Comparison of ENCODE assay signal across 25 mouse cellular contexts in the genomic region with DNA sequence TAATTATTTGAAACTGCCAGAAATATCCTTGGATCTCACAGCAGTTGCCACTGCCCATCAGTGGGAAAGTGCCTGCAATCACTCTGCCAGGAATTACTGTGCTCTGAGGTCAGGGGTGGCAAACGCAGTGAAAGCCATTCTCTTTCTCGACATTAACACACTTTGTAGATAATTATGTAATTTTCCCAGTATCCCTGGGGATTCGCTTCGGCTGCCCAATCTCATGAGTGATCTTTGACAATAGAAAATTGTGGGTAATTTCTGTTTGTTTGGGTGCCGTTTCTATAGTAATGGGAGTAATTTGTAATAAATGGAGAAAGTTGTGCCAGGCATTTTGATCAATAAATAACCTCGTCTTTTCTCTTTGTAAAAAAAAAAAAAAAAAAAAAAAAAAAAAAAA.
A peak's percentile ranks its signal among the peaks of the same experiment; 100 is the strongest.
DNase-seq lines count a peak whose midpoint lies in the region; ATAC-seq and TF ChIP-seq lines count a peak whose summit lies in the region.
"Had no signal": no experiment of that assay in that cellular context is flagged by ENCODE, and none has a peak within 500 bp of the region (broad histone marks: within the 10 kb centered on the region; RNA-seq: fewer than 3 reads in every experiment).

No protein-coding gene starts in this region.

- no peaks in the 10 kb centered on the region for H3K27me3 ChIP-seq in forebrain, embryonic 12.5 days
- no peaks in the 10 kb centered on the region for H3K27me3 ChIP-seq in forebrain, embryonic 11.5 days (ENCODE audit: control insufficient read depth, insufficient read depth, low read length)
- H3K27me3 ChIP-seq in forebrain, embryonic 14.5 days (replicated peaks; ENCODE audit: control insufficient read depth, insufficient read depth, low read length), result no peaks in the 10 kb centered on the region
- no peaks in the 10 kb centered on the region for H3K27me3 ChIP-seq in forebrain, postnatal 0 days (ENCODE audit: insufficient read depth, low read length)
- H3K27me3 ChIP-seq: embryonic facial prominence, embryonic 13.5 days; hindbrain, embryonic 15.5 days had no signal

- no peak for DNase-seq in forebrain, embryonic 11.5 days (ENCODE audit: low spot score)
- no peak for DNase-seq in ES-E14 (ENCODE audit: low read depth, low spot score)
- peak; percentile 67 for DNase-seq in forebrain, embryonic 14.5 days (ENCODE audit: low spot score)
- DNase-seq in forebrain, postnatal 0 days, result peak; percentile 39
- DNase-seq in spleen, adult 18-20 months, result no peak
- no peak for DNase-seq in c-Kit-positive CD71-positive TER-119-positive erythroid progenitor cells, embryonic 14.5 days (ENCODE audit: low spot score)
- DNase-seq: adrenal gland, adult 8-10 months; adrenal gland, postnatal 25 days; cerebellum, adult 11 months; cerebellum, adult 8-10 months; cerebellum, postnatal 10 days; cerebellum, postnatal 36 days; embryo, embryonic 11 days; gastrocnemius, adult 2 months; gastrocnemius, postnatal 14 days; heart, adult 11 months; kidney, adult 11 months had no signal

- no peak for TF ChIP-seq CTCF in forebrain, postnatal 0 days (IDR thresholded peaks at IDR 0.05; ENCODE audit: low read depth)

- H3K4me3 ChIP-seq in forebrain, embryonic 12.5 days (replicated peaks), result no peak overlapping the region
- no peak overlapping the region for H3K4me3 ChIP-seq in forebrain, embryonic 11.5 days (ENCODE audit: low read depth, low read length)
- no peak overlapping the region for H3K4me3 ChIP-seq in ES-E14 (ENCODE audit: insufficient read depth in 1 of 2, low read depth in 1 of 2, low read length in 2 of 2, poor library complexity in 1 of 2, severe bottlenecking in 1 of 2)
- no peak overlapping the region for H3K4me3 ChIP-seq in forebrain, embryonic 14.5 days (ENCODE audit: low read depth, low read length)
- H3K4me3 ChIP-seq in forebrain, postnatal 0 days (ENCODE audit: low read depth, low read length), result no peak overlapping the region
- H3K4me3 ChIP-seq: embryonic facial prominence, embryonic 10.5 days; embryonic facial prominence, embryonic 13.5 days; erythroblast, embryonic 14.5 days; gastrocnemius, adult 2 months; hindbrain, embryonic 12.5 days; hindbrain, embryonic 15.5 days had no signal

- H3K27ac ChIP-seq in forebrain, embryonic 12.5 days, result 0 out of 2 replicates have a peak overlapping the region, but pooled peaks have one; percentile 31
- H3K27ac ChIP-seq in forebrain, embryonic 11.5 days (ENCODE audit: low read depth, low read length), result no peak overlapping the region
- H3K27ac ChIP-seq in ES-E14 (ENCODE audit: insufficient read depth, low read depth, low read length, poor library complexity, severe bottlenecking), result no peak overlapping the region
- no peak overlapping the region for H3K27ac ChIP-seq in forebrain, embryonic 14.5 days (ENCODE audit: low read depth, low read length)
- H3K27ac ChIP-seq in forebrain, postnatal 0 days (ENCODE audit: low read depth, low read length), result no peak overlapping the region
- H3K27ac ChIP-seq: embryonic facial prominence, embryonic 10.5 days; embryonic facial prominence, embryonic 13.5 days; gastrocnemius, adult 2 months; hindbrain, embryonic 12.5 days; hindbrain, embryonic 15.5 days had no signal

- 44% methylated on average over 6 of the region's 6 CpGs for WGBS in forebrain, embryonic 12.5 days
- WGBS in forebrain, embryonic 11.5 days, result 47% methylated on average over 6 of the region's 6 CpGs
- WGBS in forebrain, embryonic 14.5 days, result 31% methylated on average over 6 of the region's 6 CpGs
- WGBS in forebrain, postnatal 0 days, result 19% methylated on average over 6 of the region's 6 CpGs

- H3K9ac ChIP-seq in forebrain, embryonic 12.5 days, result no peak overlapping the region
- no peak overlapping the region for H3K9ac ChIP-seq in forebrain, embryonic 11.5 days (ENCODE audit: low read length)
- H3K9ac ChIP-seq in ES-E14 (ENCODE audit: insufficient read depth, low read depth, low read length, poor library complexity, severe bottlenecking), result no peak overlapping the region
- no peak overlapping the region for H3K9ac ChIP-seq in forebrain, embryonic 14.5 days (ENCODE audit: low read length)
- H3K9ac ChIP-seq in forebrain, postnatal 0 days, result no peak overlapping the region
- H3K9ac ChIP-seq: embryonic facial prominence, embryonic 13.5 days; hindbrain, embryonic 12.5 days; hindbrain, embryonic 15.5 days had no signal

- in situ Hi-C loops in ES-E14 (cut with MboI; ENCODE audit: low sequenced_read_pairs in 2 of 2, unreplicated experiment in 2 of 2), result no loop called here

- ATAC-seq in forebrain, embryonic 12.5 days (ENCODE audit: low FRiP score), result no peak; the same call in 1 of the 2 replicates
- no peak for ATAC-seq in forebrain, embryonic 11.5 days (replicated peaks; ENCODE audit: low FRiP score)
- peak; percentile 29; the same call in 1 of the 2 replicates for ATAC-seq in forebrain, embryonic 14.5 days
- ATAC-seq in forebrain, postnatal 0 days, result peak; percentile 20; the same call in 1 of the 2 replicates

- H3K4me1 ChIP-seq in forebrain, embryonic 12.5 days, result peaks cover 5% of the 10 kb centered on the region; the same call in 1 of the 2 replicates
- no peaks in the 10 kb centered on the region for H3K4me1 ChIP-seq in forebrain, embryonic 11.5 days (replicated peaks; ENCODE audit: control insufficient read depth, insufficient read depth, low read length)
- H3K4me1 ChIP-seq in ES-E14 (ENCODE audit: control insufficient read depth in 2 of 2, insufficient read depth in 2 of 2, low read length in 2 of 2, poor library complexity in 1 of 2), result no peaks in the 10 kb centered on the region
- peaks cover 2% of the 10 kb centered on the region; the same call in 1 of the 2 replicates for H3K4me1 ChIP-seq in forebrain, embryonic 14.5 days (ENCODE audit: control insufficient read depth, insufficient read depth, low read length)
- no peaks in the 10 kb centered on the region for H3K4me1 ChIP-seq in forebrain, postnatal 0 days (ENCODE audit: insufficient read depth)
- H3K4me1 ChIP-seq: embryonic facial prominence, embryonic 10.5 days; embryonic facial prominence, embryonic 13.5 days; hindbrain, embryonic 12.5 days; hindbrain, embryonic 15.5 days had no signal

- no peak overlapping the region for H3K4me2 ChIP-seq in forebrain, embryonic 12.5 days
- H3K4me2 ChIP-seq in forebrain, embryonic 11.5 days (ENCODE audit: low read depth, low read length, severe bottlenecking), result no peak overlapping the region
- no peak overlapping the region for H3K4me2 ChIP-seq in forebrain, embryonic 14.5 days (ENCODE audit: low read length)
- H3K4me2 ChIP-seq in forebrain, postnatal 0 days (ENCODE audit: low read depth), result no peak overlapping the region
- H3K4me2 ChIP-seq: embryonic facial prominence, embryonic 13.5 days; heart, embryonic 11.5 days; hindbrain, embryonic 12.5 days; hindbrain, embryonic 15.5 days had no signal

- H3K36me3 ChIP-seq in forebrain, embryonic 12.5 days (replicated peaks), result no peaks in the 10 kb centered on the region
- H3K36me3 ChIP-seq in forebrain, embryonic 11.5 days (ENCODE audit: control insufficient read depth, insufficient read depth, low read length), result no peaks in the 10 kb centered on the region
- H3K36me3 ChIP-seq in ES-E14 (ENCODE audit: control insufficient read depth, insufficient read depth, low read length, poor library complexity, severe bottlenecking), result no peaks in the 10 kb centered on the region
- no peaks in the 10 kb centered on the region for H3K36me3 ChIP-seq in forebrain, embryonic 14.5 days (ENCODE audit: control insufficient read depth, insufficient read depth, low read length)
- no peaks in the 10 kb centered on the region for H3K36me3 ChIP-seq in forebrain, postnatal 0 days (ENCODE audit: insufficient read depth)
- H3K36me3 ChIP-seq: embryonic facial prominence, embryonic 10.5 days; embryonic facial prominence, embryonic 13.5 days; G1E; hindbrain, embryonic 12.5 days; hindbrain, embryonic 15.5 days had no signal

- no peaks in the 10 kb centered on the region for H3K9me3 ChIP-seq in forebrain, embryonic 12.5 days
- no peaks in the 10 kb centered on the region for H3K9me3 ChIP-seq in forebrain, embryonic 11.5 days (ENCODE audit: control insufficient read depth, low read length)
- no peaks in the 10 kb centered on the region for H3K9me3 ChIP-seq in ES-E14 (ENCODE audit: control insufficient read depth, insufficient read depth, low read depth, low read length)
- H3K9me3 ChIP-seq in forebrain, embryonic 14.5 days (replicated peaks; ENCODE audit: control insufficient read depth, low read length), result no peaks in the 10 kb centered on the region
- H3K9me3 ChIP-seq in forebrain, postnatal 0 days (ENCODE audit: low read length), result no peaks in the 10 kb centered on the region
- H3K9me3 ChIP-seq: embryonic facial prominence, embryonic 13.5 days; hindbrain, embryonic 12.5 days; hindbrain, embryonic 15.5 days had no signal

TF ChIP-seq in ES-E14, 5 proteins besides CTCF, POLR2A, EP300 and RAD21:
- TF ChIP-seq ZNF384 (IDR thresholded peaks at IDR 0.05; ENCODE audit: low read depth, low read length) (0 out of 2 replicates have a peak, but pooled peaks have one; percentile 19), CHD2 (IDR thresholded peaks at IDR 0.05; ENCODE audit: low read depth, low read length) (no peak)

Comparison
In these comparisons a context has a peak if more than half of its experiments do, and no peak if none do; other contexts are left out.
1. ATAC-seq: peak in forebrain, embryonic 14.5 days (single experiment) and forebrain, postnatal 0 days (single experiment); none in forebrain, embryonic 12.5 days (single experiment) and forebrain, embryonic 11.5 days (single experiment).
2. DNase-seq: peak in forebrain, embryonic 14.5 days (single experiment) and forebrain, postnatal 0 days (single experiment); none in forebrain, embryonic 11.5 days (single experiment), ES-E14 (single experiment), spleen, adult 18-20 months (0 of 2) and c-Kit-positive CD71-positive TER-119-positive erythroid progenitor cells, embryonic 14.5 days (single experiment).